Mouse (Mus musculus): ENCODE results near the gene Notch4. TPM values are rescaled to one million over a fixed set of nuclear protein-coding genes. Genes with fewer than 3 reads are reported as not detected.
A peak's percentile ranks its signal among the peaks of the same experiment; 100 is the strongest.

Notch4 gene
- polyA plus RNA-seq, 2 experiments from 2014 or later, result 0.52 to 0.58 TPM

- ATAC-seq, result peak; percentile 66
Measured at GRCm38 (mm10) chr17:34627093-34627942, 63.2 kb downstream of the Notch4 start.

DNA sequence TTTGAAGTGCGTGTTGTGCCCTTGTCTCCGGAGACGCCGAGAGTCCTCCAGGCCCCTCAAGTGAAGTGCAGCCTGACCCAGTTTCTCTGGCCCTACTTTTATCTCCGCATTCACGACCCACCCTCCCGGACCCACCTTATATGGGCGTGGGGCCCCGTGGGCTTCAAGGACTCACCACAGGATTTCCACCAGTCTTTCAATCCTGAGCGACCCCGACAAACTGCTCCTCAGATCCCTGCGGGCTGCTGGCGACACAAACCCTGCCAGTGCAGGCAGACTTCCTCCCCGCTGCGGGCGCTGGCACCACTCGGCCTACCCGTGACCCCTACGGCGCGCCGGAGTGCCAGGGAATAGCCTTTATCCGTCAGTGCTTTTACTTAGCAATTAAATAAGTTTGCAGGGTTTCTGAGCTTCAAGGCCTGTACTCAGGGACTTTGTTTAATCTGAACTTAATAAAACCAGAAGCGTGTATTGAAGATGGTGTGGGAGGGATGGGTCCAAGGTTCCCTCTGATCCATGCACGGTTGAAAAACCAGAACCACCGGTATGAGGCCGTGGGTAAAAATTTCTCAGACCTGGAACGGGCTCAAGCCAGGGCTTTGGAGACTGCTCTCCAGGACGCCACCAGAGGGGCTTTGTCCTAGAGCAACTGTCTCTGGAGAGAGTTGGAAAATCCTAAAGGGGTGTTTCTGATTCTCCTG, 64.0 kb downstream of the Notch4 start, which contains the start of gene Ppt2:
Gene Ppt2 (minus strand): TSS at position 568 of the 701 bp plus-strand sequence.
- ATAC-seq, result no peak

DNA sequence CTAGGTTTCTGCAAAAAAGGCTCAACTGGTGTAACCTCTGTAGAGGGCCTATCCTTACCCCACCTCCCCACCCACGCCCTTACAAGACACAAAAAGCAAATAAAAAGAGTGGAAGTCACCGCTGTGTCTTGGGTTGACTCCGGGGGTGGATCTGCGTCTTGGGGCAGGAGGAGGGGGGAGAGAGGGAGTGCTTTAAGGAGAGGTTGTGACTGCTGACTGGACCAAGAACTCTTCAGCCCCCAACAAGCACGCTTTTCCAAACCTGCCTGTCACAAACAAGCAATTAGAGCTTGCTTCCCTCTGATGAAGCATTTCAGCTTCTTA, 64.5 kb downstream of the Notch4 start:
- ATAC-seq, result no peak

- no peak for ATAC-seq
Measured at GRCm38 (mm10) chr17:34629221-34629751, 65.2 kb downstream of the Notch4 start, which contains the start of gene Prrt1. Gene Prrt1 (plus strand): TSS chr17:34629533.

- ATAC-seq, result peak; percentile 45
Measured at GRCm38 (mm10) chr17:34629796-34630603, 65.9 kb downstream of the Notch4 start.

GRCm38 (mm10) chr17:34630761-34631301, 66.8 kb downstream of the Notch4 start:
- ATAC-seq, result no peak

DNA sequence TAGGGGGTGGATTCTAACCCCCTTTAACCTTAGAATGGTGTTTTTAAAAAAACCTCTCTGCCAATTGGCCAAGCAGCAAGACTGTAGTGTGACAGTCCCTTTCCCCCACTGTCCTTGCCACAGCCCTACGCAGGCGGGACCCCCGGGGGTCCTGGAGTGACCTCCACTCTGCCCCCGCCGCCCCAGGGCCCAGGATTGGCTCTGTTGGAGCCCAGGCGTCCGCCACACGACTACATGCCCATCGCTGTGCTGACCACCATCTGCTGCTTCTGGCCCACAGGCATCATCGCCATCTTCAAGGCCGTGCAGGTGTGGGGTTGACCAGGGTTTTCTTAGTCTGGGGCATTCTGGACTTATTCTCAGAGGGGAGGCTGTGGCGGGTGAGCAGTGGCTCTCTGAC, 67.6 kb downstream of the Notch4 start:
- no peak for ATAC-seq

DNA sequence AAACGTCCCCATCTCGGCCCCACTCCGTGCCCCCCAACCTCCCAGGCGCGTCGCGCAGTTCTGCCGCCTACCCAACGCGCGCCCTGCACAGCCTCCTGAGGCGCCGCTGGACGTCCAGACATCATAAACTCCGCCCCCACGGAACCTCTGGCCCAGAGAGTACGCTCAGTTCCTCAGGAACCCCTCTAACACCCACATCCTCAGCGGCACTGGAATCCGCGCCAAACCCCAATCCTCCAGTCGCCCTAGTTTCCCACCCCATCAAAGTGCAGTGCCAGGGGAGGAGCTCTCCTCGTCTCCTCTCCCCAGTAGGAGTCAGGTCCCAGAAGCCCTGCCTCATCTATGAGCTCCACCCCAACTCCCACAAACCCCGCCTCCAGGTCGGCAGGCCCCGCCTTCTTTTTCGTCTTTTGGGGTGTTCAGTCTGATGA, 68.2 kb downstream of the Notch4 start:
- ATAC-seq, result peak; percentile 44

- ATAC-seq, result no peak
Measured at GRCm38 (mm10) chr17:34635671-34636070, 71.6 kb downstream of the Notch4 start.

- no peak for ATAC-seq
Measured at GRCm38 (mm10) chr17:34637459-34637858, 73.4 kb downstream of the Notch4 start.

Other genes with a start within 250 kb of the Notch4 start
- gene H2-Eb2, start 238.6 kb upstream of the Notch4 start, polyA plus RNA-seq (2017; shearing (Covaris generic)), result under 1 TPM; 0.13 to 0.36 TPM
- under 1 TPM; 0.17 to 0.42 TPM for gene Btnl2, start 209.4 kb upstream of the Notch4 start, polyA plus RNA-seq (2017; shearing (Covaris generic))
- not detected for gene Btnl1, start 187.1 kb upstream of the Notch4 start, polyA plus RNA-seq (2017; shearing (Covaris generic))
- gene BC051142, start 165.4 kb upstream of the Notch4 start, polyA plus RNA-seq (2017; shearing (Covaris generic)), result 1 to 10 TPM in 1 of 2 experiments, not detected in 1; 2.3 TPM
- not detected for gene Btnl4, start 87.0 kb upstream of the Notch4 start, polyA plus RNA-seq (2017; shearing (Covaris generic))
- not detected for gene Btnl6, start 46.9 kb upstream of the Notch4 start, polyA plus RNA-seq (2017; shearing (Covaris generic))
- gene Gpsm3, start 25.5 kb downstream of the Notch4 start, polyA plus RNA-seq (2017; shearing (Covaris generic)), result 100 to 1,000 TPM; 213 to 307 TPM
- 10 to 100 TPM in 1 of 2 experiments, 1 to 10 TPM in 1; 8.5 to 10.2 TPM for gene Pbx2, start 27.0 kb downstream of the Notch4 start, polyA plus RNA-seq (2017; shearing (Covaris generic))
- 1 to 10 TPM; 2.5 to 5.4 TPM for gene Ager, start 33.6 kb downstream of the Notch4 start, polyA plus RNA-seq (2017; shearing (Covaris generic))
- 10 to 100 TPM; 49.0 to 56.9 TPM for gene Rnf5, start 39.4 kb downstream of the Notch4 start, polyA plus RNA-seq (2017; shearing (Covaris generic))
- 10 to 100 TPM; 16.9 to 18.4 TPM for gene Agpat1, start 40.0 kb downstream of the Notch4 start, polyA plus RNA-seq (2017; shearing (Covaris generic))
- gene Egfl8, start 51.7 kb downstream of the Notch4 start, polyA plus RNA-seq (2017; shearing (Covaris generic)), result 1 to 10 TPM; 1.3 to 1.9 TPM
- gene Ppt2, start 64.2 kb downstream of the Notch4 start, polyA plus RNA-seq (2017; shearing (Covaris generic)), result 10 to 100 TPM; 13.3 to 16.8 TPM
- gene Prrt1, start 65.3 kb downstream of the Notch4 start, polyA plus RNA-seq (2017; shearing (Covaris generic)), result 1 to 10 TPM in 1 of 2 experiments, under 1 TPM in 1; 0.34 to 1.4 TPM
- 1 to 10 TPM; 3.5 to 5.4 TPM for gene Fkbpl, start 80.5 kb downstream of the Notch4 start, polyA plus RNA-seq (2017; shearing (Covaris generic))
- 10 to 100 TPM; 15.6 to 26.7 TPM for gene Atf6b, start 82.9 kb downstream of the Notch4 start, polyA plus RNA-seq (2017; shearing (Covaris generic))
- not detected for gene Tnxb, start 106.3 kb downstream of the Notch4 start, polyA plus RNA-seq (2017; shearing (Covaris generic))
- not detected for gene C4b, start 179.6 kb downstream of the Notch4 start, polyA plus RNA-seq (2017; shearing (Covaris generic))
- not detected for gene Cyp21a1, start 240.3 kb downstream of the Notch4 start, polyA plus RNA-seq (2017; shearing (Covaris generic))